Mouse (Mus musculus): ENCODE data around the gene Etv5. TPM values are rescaled to one million over a fixed set of nuclear protein-coding genes. Genes with fewer than 3 reads are reported as not detected.

Gene Etv5
- polyA plus RNA-seq (2014; fragmentation: Illumina TruSeq; extraction: RNeasy Lipid Tissue Mini Kit (QIAGEN cat#74804); ENCODE audit: low read depth, low replicate concordance), result 100 TPM

DNA sequence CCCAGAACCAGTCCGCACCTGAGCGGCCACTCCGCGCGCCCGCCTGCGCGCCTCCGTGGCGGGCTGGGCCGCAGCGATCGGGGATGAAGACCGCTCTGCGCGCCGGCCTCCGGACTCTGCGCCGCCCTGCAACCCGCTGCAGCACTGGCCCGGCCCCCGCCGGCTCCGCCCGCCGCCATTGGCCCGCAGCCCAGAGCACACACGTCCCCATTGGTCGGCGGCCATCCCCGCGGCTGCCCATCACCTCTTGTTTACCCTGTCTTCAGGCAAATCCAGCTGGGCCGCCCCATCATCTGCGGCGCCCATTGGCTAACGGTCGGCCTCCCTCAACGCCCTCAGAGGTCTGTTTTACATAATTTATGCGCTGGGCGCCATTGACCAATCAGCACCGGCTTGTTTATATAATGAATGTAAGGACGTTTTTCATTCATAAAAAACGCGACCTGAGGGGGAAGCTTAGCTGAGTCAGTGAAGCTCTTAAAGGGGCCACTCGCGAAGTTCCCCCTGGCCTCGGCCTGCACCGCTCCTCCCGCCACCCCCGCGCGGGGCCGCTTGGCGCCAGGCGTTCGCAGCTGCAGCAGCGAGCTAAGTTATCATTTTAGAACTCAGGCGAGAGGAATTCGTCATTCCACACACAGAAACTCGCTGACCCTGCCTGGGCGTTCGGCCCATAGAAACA lies at the start of gene Etv5:
Etv5 (minus strand) TSS at position 221 of the 679 bp plus-strand sequence.

Other genes with a start within 250 kb of the Etv5 start
- 103 TPM for gene Tra2b, start 173.7 kb downstream of the Etv5 start, polyA plus RNA-seq (2014; fragmentation: Illumina TruSeq; extraction: RNeasy Lipid Tissue Mini Kit (QIAGEN cat#74804); ENCODE audit: low read depth, low replicate concordance)
- 3.8 TPM for gene Dgkg, start 217.5 kb upstream of the Etv5 start, polyA plus RNA-seq (2014; fragmentation: Illumina TruSeq; extraction: RNeasy Lipid Tissue Mini Kit (QIAGEN cat#74804); ENCODE audit: low read depth, low replicate concordance)

All from adipose tissue, adult 10 weeks (tissue).